Mouse (Mus musculus): ENCODE data around the gene Olfr706. TPM values are rescaled to one million over a fixed set of nuclear protein-coding genes. Genes with fewer than 3 reads are reported as not detected.
"Not testable (repeated sequence)": the region's sequence is repeated elsewhere in the genome, so short reads cannot be mapped to it uniquely, and the experiment has no call there.

Gene Olfr706
- total RNA-seq (2021) = not detected
- long read RNA-seq, experiment 1 = 0 reads
- long read RNA-seq, experiment 2 = 0 reads

DNA sequence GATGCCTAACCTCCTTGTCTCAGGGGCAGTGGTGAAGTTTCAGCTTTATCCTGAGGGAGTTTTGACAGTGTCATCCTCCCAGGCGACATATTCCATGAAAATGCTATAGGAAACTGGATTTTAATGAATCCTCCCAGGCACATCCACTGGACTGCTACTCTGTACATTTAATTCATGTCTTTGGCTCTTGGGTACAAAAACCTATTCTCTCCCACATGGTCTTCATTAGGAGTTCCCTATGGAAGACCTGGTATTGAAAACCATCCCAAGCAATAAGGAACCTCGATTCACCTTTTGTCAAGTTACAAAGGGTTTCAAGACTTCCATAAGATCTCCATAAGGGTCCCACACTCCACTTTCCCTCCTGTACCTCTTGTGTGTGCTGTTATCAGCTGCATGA, at the start of gene Olfr706:
TSS of gene Olfr706 (minus strand) at position 101 of the 400 bp plus-strand sequence.
- DNase-seq = no peak
- intact Hi-C loops (cut with DNase I) = no loop called here

DNA sequence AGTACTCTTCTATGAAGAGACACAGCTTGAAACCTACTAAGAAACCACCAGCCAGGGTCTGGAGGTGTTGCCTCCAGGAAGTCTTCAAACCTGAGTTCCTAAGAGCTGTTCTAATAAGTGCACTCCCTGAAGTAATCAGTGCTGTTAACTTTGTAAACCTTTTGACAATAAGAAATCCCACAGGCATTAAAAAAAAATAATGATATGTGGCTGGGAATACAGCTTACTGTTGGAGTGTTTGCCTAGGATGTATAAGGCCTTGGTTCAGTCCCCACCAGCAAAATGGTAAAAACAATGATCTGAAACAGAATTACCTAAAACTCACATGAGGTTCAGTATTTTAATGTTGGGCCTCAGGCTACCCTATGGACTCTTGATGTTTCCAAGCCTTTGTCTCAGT, 44.2 kb upstream of the Olfr706 start, which contains the start of gene Olfr709-ps1:
TSS of gene Olfr709-ps1 (minus strand) at position 101 of the 400 bp plus-strand sequence.
- intact Hi-C loops (cut with DNase I) = no loop called here
- DNase-seq = no peak

DNA sequence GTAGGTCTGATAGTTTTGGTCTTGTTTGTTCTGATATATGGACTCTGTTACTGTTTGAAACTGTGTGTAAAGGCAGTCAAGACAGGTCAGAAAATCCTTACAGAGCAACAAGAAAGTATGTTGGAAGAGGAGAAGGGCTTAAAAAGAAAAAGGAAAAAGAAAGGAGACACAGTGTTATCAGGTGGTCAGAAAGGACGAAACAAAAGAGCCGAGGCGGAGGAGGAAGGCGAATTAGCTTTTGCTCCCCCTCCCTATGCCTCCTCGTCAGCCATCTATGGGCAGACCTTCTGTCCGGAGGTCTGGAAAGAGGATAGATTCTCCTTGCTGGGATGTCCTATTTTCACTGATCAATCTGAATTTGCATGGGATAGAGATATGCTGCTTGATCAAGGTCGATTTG, 33.0 kb upstream of the Olfr706 start:
- intact Hi-C loops (cut with DNase I); DNase-seq: not testable (repeated sequence)

DNA sequence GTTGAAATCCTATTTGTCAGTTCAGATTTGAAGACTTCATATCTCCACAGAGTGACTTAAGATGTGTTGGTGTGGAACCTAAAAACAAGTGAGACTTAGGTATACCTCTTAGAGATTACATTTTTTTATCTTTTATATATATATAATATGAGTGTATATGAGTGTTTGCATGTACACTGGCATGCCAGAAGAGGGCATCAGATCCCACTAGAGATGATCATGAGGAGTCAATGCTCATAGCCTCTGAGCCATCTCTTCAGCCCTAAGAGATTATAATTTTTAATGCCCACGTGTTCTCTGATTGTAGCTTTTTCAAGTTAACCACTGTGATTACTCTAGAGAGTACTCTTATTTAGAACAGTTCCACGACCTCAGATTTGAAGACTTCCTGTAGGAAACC, 19.7 kb upstream of the Olfr706 start, which contains the start of gene Olfr1532-ps1:
TSS of gene Olfr1532-ps1 (plus strand) at position 326 of the 400 bp plus-strand sequence.
- no peak for DNase-seq
- intact Hi-C loops (cut with DNase I) = no loop called here

DNA sequence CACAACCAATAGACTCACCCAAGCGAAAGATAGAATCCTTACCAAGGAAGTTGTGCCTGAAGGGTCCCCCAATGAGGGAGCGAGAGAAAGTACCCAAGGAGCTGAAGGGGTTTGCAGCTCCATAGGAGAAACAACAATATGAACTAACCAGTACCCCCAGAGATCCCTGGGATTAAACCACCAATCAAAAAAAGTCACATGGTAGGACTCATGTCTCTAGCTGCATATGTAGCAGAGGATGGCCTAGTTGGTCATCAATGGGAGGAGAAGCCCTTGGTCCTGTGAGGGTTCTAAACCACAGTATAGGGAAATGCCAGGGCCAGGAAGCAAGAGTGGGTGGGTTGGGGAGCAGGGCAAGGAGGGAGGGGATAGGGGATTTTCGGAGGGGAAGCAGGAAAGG, 13.2 kb upstream of the Olfr706 start, which contains the start of gene Olfr707:
TSS of gene Olfr707 (minus strand) at position 101 of the 400 bp plus-strand sequence.
- not testable (repeated sequence) for DNase-seq

DNA sequence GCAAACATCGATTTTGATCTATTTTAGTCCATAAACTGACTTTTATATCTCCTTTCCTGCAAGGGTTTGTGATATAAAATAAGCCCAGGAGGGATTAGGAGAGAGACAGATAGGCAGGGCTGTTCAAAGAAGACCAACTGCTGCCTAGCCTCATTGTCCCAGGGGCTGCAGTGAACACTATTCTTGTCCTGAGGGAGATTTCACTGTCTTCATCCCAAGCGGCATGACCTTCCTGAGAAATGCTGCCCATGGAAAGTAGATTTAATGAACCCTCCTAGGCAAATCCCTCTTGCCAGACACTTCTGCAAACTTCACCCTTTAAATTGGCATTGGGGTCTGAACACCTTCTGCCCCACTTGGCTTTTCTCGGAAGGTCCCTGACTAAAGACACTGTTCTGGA, 11.2 kb downstream of the Olfr706 start, which contains the start of gene Olfr705:
TSS of gene Olfr705 (minus strand) at position 101 of the 400 bp plus-strand sequence.
- intact Hi-C loops (cut with DNase I) = no loop called here
- no peak for DNase-seq

More for the DNA sequence above, 13.2 kb upstream of the Olfr706 start, which contains the start of gene Olfr707:
- intact Hi-C loops (cut with DNase I) = not testable (repeated sequence)

DNA sequence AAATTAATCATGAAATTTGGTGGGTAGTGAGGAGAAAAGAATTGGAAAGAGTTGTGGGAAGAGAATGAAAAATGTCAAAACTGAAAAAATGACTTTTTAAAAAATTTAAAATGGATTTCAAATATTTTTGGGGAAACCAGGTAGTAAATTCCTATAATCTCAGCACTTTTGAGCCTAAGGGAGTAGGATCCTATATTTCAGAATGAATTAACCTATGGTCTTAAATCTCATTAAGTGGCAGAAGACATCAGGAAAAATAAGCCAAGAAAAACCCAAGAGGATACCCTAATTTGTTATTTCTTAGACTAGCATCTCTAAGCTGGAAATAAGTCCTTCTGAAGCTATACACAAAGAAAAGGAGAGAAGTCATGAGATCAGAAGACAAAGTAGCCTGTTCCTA, 25.1 kb downstream of the Olfr706 start, which contains the start of gene Olfr704:
TSS of gene Olfr704 (plus strand) at position 301 of the 400 bp plus-strand sequence.
- DNase-seq = no peak
- intact Hi-C loops (cut with DNase I) = no loop called here

DNA sequence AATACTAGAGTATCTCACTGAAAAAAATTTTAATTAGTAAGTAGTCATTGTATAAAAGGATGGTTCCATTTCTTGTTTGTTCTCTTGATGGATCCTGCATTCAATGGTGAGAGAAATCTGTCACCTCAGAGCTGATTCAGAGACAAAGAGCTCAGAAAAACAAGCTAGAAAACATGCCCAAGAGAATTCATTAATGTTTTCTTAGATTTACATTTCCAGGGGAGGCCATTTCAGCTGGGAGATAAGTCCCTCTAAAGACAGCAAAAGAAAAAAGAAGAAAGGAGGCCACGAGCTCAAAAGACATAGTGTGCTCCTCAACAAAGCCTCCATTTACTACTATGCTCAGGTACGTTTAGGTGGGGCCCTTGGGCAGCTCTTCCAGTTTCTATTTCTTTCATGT, 44.9 kb downstream of the Olfr706 start, which contains the start of gene Olfr703:
TSS of gene Olfr703 (plus strand) at position 301 of the 400 bp plus-strand sequence.
- DNase-seq = no peak
- intact Hi-C loops (cut with DNase I) = no loop called here

DNA sequence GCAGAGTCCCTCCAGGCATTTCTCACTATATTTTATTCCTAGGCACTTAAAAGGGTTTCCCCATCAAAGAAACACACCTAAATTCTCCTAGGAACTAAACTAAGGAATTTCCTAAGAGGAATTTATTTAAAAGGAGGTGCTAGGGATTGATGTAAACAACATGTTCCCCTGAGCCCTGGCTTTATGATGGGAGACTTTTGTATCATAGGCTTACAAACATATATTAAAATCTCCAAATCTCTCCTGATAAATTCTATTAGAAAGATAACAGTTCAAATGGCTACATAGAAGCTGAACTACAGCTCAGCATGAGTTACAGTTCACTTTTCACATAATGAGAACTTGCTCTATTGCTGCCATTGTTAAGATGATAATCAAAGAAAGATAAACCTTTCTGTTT, 54.2 kb downstream of the Olfr706 start, which contains the start of gene Olfr702:
TSS of gene Olfr702 (minus strand) at position 101 of the 400 bp plus-strand sequence.
- intact Hi-C loops (cut with DNase I) = no loop called here
- no peak for DNase-seq

Other genes with a start within 250 kb of the Olfr706 start
- not detected for gene Olfr693, start 207.6 kb downstream of the Olfr706 start, total RNA-seq (2021)
- gene Olfr694, start 196.3 kb downstream of the Olfr706 start, total RNA-seq (2021) = not detected
- gene Olfr695, start 171.8 kb downstream of the Olfr706 start, total RNA-seq (2021) = not detected
- gene Olfr697, start 145.7 kb downstream of the Olfr706 start, total RNA-seq (2021) = not detected
- not detected for gene Olfr698, start 132.8 kb downstream of the Olfr706 start, total RNA-seq (2021)
- not detected for gene Olfr699, start 95.0 kb downstream of the Olfr706 start, total RNA-seq (2021)
- not detected for gene Olfr700, start 79.3 kb downstream of the Olfr706 start, total RNA-seq (2021)
- not detected for gene Olfr701, start 74.0 kb downstream of the Olfr706 start, total RNA-seq (2021)
- gene Olfr702, start 54.3 kb downstream of the Olfr706 start, total RNA-seq (2021) = not detected
- not detected for gene Olfr703, start 44.8 kb downstream of the Olfr706 start, total RNA-seq (2021)
- not detected for gene Olfr704, start 25.0 kb downstream of the Olfr706 start, total RNA-seq (2021)
- gene Olfr705, start 11.3 kb downstream of the Olfr706 start, total RNA-seq (2021) = not detected
- not detected for gene Olfr707, start 13.1 kb upstream of the Olfr706 start, total RNA-seq (2021)
- gene Olfr1532-ps1, start 19.8 kb upstream of the Olfr706 start, total RNA-seq (2021) = not detected
- not detected for gene Olfr709-ps1, start 44.1 kb upstream of the Olfr706 start, total RNA-seq (2021)
- gene Olfr710, start 60.1 kb upstream of the Olfr706 start, total RNA-seq (2021) = not detected
- not detected for gene Olfr6, start 75.8 kb upstream of the Olfr706 start, total RNA-seq (2021)
- not detected for gene Olfr711, start 87.3 kb upstream of the Olfr706 start, total RNA-seq (2021)
- gene Olfr2, start 117.9 kb upstream of the Olfr706 start, total RNA-seq (2021) = not detected
- not detected for gene Olfr713, start 143.0 kb upstream of the Olfr706 start, total RNA-seq (2021)
- gene Olfr714, start 182.8 kb upstream of the Olfr706 start, total RNA-seq (2021) = not detected
- not detected for gene Olfr17, start 205.1 kb upstream of the Olfr706 start, total RNA-seq (2021)
- gene Olfr715b, start 222.2 kb upstream of the Olfr706 start, total RNA-seq (2021) = not detected
- gene Olfr715, start 242.9 kb upstream of the Olfr706 start, total RNA-seq (2021) = not detected